Mouse (Mus musculus) WW6 (cell line): ENCODE measurements around the gene Pprc1.
A peak's percentile ranks its signal among the peaks of the same experiment; 100 is the strongest.

Experiments used
- DNase-seq: peaks from one replicate; pipeline ENCODE4 v3.0.0-alpha.2; 2013; ENCODE audit warnings: low read depth, low spot score

Pprc1 gene

DNA sequence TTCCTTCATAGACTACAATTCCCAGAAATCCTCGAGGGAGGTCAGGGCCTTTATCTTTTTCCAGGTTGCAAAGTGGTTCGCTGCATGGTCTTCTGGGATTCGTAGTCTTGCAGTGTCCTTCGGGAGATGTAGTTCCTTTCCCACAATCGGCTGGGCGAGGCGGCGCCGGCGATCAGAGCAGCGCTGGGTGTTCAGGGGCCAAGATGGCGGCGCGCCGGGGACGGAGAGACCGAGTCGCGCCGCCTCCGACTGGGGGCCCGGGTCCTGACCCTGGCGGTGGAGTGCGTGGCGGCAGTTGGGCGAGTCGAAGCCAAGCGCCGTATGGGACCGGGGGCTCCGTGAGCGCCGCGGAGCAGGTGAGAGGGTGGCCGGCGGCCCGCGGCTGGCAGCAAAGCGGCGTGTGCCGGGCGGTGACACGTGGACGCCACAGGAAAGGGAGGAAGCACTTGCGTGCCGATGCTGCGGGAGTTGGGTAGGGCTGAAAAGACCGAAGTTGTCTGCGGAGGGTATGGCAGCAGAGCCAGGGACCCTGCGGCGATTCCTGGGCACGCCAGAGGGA lies 11.8 kb downstream of the Pprc1 start:
- peak; percentile 77 for DNase-seq

GRCm38 (mm10) chr19:46056947-46057607 lies 12.4 kb downstream of the Pprc1 start:
- peak; percentile 73 for DNase-seq

DNA sequence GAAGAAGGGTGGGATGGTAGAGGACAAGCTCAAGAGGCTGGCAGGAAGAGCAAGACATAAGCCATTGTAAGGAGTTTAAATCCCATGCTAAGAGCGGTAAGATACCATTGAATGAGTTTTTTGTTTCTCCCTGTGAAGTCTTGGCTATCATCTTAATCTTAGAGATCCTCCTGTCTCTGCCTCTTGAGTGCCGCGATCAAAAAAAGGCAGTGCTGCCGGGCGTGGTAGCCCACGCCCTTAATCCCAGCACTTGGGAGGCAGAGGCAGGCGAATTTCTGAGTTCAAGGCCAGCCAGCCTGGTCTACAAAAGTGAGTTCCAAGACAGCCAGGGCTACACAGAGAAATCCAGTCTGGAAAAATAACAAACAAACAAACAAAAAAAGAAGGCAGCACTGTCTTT lies 13.8 kb downstream of the Pprc1 start:
- no peak for DNase-seq

DNA sequence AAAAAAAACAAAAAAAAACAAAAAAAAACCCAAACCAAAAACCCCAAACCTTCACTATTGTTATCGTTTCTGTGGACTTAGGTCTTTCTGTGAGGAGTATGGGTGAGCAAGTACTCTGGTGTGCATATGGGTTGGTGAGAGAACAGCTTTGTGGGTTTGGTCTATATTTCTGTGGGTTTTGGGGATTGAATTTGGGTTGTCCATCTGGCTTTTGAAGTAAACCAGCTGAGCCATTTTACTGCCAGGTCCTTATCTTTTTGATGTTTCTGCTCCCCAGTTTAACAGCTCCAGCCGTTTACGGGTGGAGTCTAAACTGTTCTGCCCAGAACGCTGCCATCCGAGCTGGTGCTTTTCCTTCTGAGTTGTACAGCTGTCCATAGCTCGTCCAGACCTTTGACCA lies 16.2 kb downstream of the Pprc1 start:
- no peak for DNase-seq

GRCm38 (mm10) chr19:46068054-46068453 lies 23.4 kb downstream of the Pprc1 start:
- DNase-seq, result no peak

- no peak for DNase-seq
These were observed 28.6 kb downstream of the Pprc1 start for GRCm38 (mm10) chr19:46073285-46073684.

- no peak for DNase-seq
These were observed 29.6 kb downstream of the Pprc1 start for GRCm38 (mm10) chr19:46074266-46074665.

GRCm38 (mm10) chr19:46075616-46076607 lies 31.2 kb downstream of the Pprc1 start, which contains the start of gene Nolc1:
Gene Nolc1 (plus strand): TSS chr19:46075863.
- DNase-seq, result peak; percentile 99

- DNase-seq, result no peak
These were observed 33.8 kb downstream of the Pprc1 start for GRCm38 (mm10) chr19:46078535-46078934.

- DNase-seq, result no peak
These were observed 40.5 kb downstream of the Pprc1 start for GRCm38 (mm10) chr19:46085185-46085584.

DNA sequence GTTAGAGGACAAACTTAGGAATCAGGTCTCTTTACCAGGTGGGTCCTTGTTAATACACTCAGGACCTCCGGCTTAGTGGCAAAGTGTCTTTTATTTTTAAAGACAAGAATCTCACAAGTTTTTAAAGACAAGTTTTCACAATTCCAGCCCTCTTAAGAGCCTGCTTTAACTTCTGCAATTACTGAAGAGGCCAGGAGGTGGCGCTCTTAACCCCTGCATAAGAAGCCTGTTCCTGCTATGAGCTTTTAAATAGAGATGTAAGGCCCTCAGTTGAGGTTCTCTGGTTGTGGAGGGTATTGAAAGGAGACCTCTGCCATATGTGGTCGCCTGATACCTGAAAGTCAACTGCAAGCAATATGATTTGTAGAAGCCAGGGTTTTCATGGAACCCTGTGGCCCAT lies 41.7 kb downstream of the Pprc1 start:
- DNase-seq, result peak; percentile 64

GRCm38 (mm10) chr19:46087871-46088270 lies 43.2 kb downstream of the Pprc1 start:
- DNase-seq, result no peak

- no peak for DNase-seq
These were observed 47.0 kb downstream of the Pprc1 start for GRCm38 (mm10) chr19:46091641-46092040.

DNA sequence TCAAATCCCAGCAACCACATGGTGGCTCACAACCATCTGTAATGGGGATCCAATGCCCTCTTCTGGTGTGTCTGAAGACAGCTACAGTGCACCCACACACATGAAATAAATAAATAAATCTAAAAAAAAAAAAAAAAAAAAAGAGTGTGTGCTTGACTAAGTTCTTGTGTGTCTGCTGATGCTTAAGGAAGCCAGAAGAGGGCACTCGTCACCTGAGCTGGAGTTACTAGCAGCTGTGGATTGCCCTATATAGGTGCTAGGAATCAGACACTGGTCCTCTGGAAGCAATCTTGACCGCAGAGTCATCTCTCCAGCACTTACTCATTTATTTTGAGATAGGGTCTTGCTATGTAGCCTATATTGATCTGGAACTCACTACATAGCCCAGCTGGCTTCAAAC lies 49.5 kb downstream of the Pprc1 start:
- no peak for DNase-seq

DNA sequence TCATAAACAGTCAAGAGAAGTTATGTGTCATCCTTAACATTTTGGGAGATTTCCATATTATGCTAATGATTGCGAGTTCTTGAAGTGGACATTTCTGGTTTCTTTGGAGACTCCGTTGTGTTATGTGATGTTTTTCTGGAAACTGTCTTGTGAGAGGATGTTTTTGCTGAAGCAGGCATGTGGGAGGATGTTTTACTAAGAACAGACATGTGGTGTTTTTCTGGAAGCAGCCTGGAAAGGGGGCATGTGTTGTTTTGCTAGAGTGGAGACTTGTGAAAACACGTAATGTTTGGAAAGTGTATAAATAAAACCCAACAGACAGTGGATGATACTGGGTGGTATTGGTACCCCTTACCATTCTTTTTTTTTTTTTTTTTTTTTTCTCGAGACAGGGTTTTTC lies 50.6 kb downstream of the Pprc1 start:
- DNase-seq, result no peak

- DNase-seq, result no peak
These were observed 51.7 kb downstream of the Pprc1 start for GRCm38 (mm10) chr19:46096396-46096795.

DNA sequence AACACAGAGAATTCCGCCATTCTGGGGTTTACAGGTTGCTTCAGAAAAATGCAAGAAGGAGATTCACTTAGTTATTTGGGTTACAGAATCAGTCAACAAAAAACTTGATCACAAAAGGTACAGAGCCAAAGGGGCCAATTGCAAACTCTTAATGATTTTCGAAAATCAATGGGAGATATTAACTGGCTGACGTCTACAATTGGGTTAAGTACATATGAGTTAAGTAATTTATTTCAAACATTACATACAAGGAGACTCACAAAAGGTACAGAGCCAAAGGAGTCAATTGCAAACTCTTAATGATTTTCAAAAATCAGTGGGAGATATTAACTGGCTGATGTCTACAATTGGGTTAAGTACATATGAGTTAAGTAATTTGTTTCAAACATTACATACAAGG lies 54.9 kb downstream of the Pprc1 start:
- no peak for DNase-seq

DNA sequence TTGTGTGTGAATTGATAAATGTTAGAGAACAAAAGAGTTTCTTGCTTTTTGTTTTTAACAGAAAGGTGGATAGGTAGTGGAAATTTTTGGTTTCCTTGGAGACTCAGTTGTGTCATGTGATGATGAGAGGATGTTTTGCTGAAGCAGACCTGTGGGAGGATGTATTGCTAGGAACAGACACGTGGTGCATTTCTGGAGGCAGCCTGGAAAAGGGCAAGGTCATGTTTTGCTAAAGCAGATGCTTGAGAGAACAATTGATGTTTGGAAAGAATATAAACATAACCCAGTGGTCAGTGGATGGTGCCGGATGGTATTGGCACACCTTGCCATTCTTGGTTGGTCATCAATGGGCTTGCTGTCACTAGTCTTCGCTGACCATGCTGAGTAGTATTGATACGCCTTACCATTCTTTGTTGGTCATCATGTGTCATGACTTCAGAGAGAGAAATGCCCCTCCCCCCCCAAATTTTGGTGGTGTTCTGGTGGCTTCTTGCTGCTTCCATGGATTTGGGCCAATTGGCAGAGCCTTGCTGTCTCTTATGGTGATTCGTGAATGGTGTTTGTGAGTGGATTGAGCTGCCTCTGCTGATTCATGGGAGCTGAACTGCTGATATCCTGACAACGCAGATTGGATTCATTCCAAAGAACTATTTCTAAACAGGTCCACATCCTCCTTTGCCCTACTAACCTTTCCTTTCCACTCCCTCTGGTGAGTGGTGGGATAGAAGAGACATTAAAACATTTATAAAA lies 58.9 kb downstream of the Pprc1 start:
- DNase-seq, result no peak

- DNase-seq, result no peak
These were observed 59.5 kb downstream of the Pprc1 start for GRCm38 (mm10) chr19:46104187-46104557.

DNA sequence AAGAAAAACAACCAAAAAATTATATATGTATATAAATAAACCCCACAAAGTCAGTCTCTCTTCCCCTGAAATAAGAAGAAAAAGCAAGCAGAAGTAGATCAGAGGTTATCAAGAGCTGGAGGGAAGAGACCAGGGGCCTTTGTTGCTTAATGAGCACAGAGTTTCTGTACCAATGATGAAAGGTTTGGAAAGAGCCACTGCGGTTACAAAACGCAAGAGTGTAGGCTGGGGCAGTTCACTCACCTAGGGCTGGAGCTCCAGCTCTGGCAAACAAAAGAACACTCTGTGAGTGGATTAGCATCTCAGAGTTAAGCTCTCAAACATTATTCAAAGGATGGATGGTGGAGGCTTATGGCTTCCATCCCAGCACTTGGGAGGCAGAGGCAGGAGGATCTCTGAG lies 65.5 kb downstream of the Pprc1 start:
- no peak for DNase-seq

DNA sequence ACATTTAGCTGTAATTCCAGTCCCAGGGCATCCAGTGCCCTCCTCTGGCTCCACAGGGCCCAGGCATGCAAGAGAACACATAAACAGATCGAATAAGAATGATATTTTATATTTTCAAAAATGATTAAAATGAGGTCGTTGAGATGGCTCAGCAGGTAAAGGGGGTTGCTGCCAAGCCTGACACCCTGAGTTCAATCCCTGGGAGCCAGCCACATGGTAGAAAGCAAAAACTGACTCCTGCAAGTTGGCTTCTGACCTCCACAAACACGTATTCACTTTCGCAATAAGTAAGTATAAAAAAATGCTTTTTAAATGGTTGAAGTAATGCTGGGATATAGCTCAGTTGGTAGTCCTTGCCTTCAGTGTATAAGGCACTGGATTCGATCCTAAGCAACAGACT lies 66.1 kb downstream of the Pprc1 start:
- no peak for DNase-seq

- no peak for DNase-seq
These were observed 69.9 kb downstream of the Pprc1 start for GRCm38 (mm10) chr19:46114617-46115016.
